Mouse (Mus musculus): Measurements from ENCODE around the gene Btbd16. TPM values are rescaled to one million over a fixed set of nuclear protein-coding genes. Genes with fewer than 3 reads are reported as not detected.

Btbd16 gene
- polyA plus RNA-seq (2015; fragmentation: Nextera tagmentation; extraction: Ambion mirVana), result 0.19 and 0.62 TPM in 2 replicates

GRCm38 (mm10) chr7:130773914-130774630, at the start of gene Btbd16:
Gene Btbd16 (plus strand): TSS chr7:130774069.
- peak; percentile 60 for DNase-seq (ENCODE audit: low spot score)

- no peak for DNase-seq (ENCODE audit: low spot score)
Observed at GRCm38 (mm10) chr7:130726185-130726584, 47.7 kb upstream of the Btbd16 start.

GRCm38 (mm10) chr7:130726724-130727422, 47.0 kb upstream of the Btbd16 start:
- DNase-seq (ENCODE audit: low spot score), result peak; percentile 24

- DNase-seq (ENCODE audit: low spot score), result no peak
Observed at GRCm38 (mm10) chr7:130727560-130727959, 46.3 kb upstream of the Btbd16 start.

GRCm38 (mm10) chr7:130731792-130732191, 42.1 kb upstream of the Btbd16 start:
- DNase-seq (ENCODE audit: low spot score), result no peak

GRCm38 (mm10) chr7:130732908-130733307, 41.0 kb upstream of the Btbd16 start:
- no peak for DNase-seq (ENCODE audit: low spot score)

- no peak for DNase-seq (ENCODE audit: low spot score)
Observed at GRCm38 (mm10) chr7:130733423-130733822, 40.4 kb upstream of the Btbd16 start.

- no peak for DNase-seq (ENCODE audit: low spot score)
Observed at GRCm38 (mm10) chr7:130734195-130734787, 39.6 kb upstream of the Btbd16 start.

- no peak for DNase-seq (ENCODE audit: low spot score)
Observed at GRCm38 (mm10) chr7:130741099-130741498, 32.8 kb upstream of the Btbd16 start.

GRCm38 (mm10) chr7:130743239-130744025, 30.4 kb upstream of the Btbd16 start:
- no peak for DNase-seq (ENCODE audit: low spot score)

- no peak for DNase-seq (ENCODE audit: low spot score)
Observed at GRCm38 (mm10) chr7:130749165-130749564, 24.7 kb upstream of the Btbd16 start.

GRCm38 (mm10) chr7:130750752-130751490, 22.9 kb upstream of the Btbd16 start:
- no peak for DNase-seq (ENCODE audit: low spot score)

- no peak for DNase-seq (ENCODE audit: low spot score)
Observed at GRCm38 (mm10) chr7:130751678-130752077, 22.2 kb upstream of the Btbd16 start.

GRCm38 (mm10) chr7:130754790-130755189, 19.1 kb upstream of the Btbd16 start:
- DNase-seq (ENCODE audit: low spot score), result no peak

GRCm38 (mm10) chr7:130756343-130756835, 17.5 kb upstream of the Btbd16 start:
- DNase-seq (ENCODE audit: low spot score), result no peak

GRCm38 (mm10) chr7:130757326-130757865, 16.5 kb upstream of the Btbd16 start:
- no peak for DNase-seq (ENCODE audit: low spot score)

GRCm38 (mm10) chr7:130762071-130762897, 11.6 kb upstream of the Btbd16 start:
- peak; percentile 71 for DNase-seq (ENCODE audit: low spot score)

- no peak for DNase-seq (ENCODE audit: low spot score)
Observed at GRCm38 (mm10) chr7:130764160-130764559, 9.7 kb upstream of the Btbd16 start.

- DNase-seq (ENCODE audit: low spot score), result no peak
Observed at GRCm38 (mm10) chr7:130766411-130767170, 7.3 kb upstream of the Btbd16 start.
